Mouse (Mus musculus) spleen, adult 2 months (tissue): ENCODE measurements around the gene Dld.

Experiments used
- CTCF ChIP-seq: fragments of 200-500 bp; IDR thresholded peaks from 2 replicates; pipeline ENCODE4 v1.5.1; 2011; ENCODE audit warnings: mild to moderate bottlenecking, inconsistent platforms; ENCODE audit not compliant: insufficient read depth, insufficient read length, insufficient replicate concordance; ENCODE audit errors: extremely low read depth
- POLR2A ChIP-seq: fragments of 200-500 bp; IDR thresholded peaks from 2 replicates; pipeline ENCODE4 v1.6.1; 2011; ENCODE audit warnings: low read depth, low read length, inconsistent platforms

- TF ChIP-seq POLR2A (no peak), CTCF (no peak)
Observed at GRCm38 (mm10) chr12:31380878-31381277, 29.6 kb upstream of the Dld start.
